Mouse (Mus musculus) MN1 (cell line): ENCODE data around the gene Suco.

Experiments
- DNase-seq: peaks from one replicate; pipeline ENCODE4 v3.0.0-alpha.2; 2016; ENCODE audit warnings: low spot score

The Suco gene

DNA sequence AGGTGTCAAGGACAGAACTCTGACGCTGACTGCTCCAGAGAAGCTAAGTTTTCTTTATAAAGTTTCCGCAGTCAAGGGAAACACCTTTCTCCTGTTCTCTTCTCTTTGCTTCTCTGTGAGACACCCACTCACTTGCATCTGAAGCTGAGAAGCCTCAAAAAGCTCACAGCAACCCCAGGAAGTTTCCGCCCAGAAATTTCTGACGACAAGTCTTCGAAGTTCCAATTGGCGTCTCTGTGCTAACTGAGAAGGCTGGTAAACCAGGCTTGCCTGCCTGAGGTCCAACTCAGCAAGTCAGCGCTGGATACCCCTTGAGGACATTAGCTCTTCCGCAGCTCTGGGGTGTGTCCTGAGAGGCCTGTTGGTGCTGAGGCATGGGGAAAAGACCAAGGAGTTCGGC lies 88.1 kb downstream of the Suco start, which contains the start of gene Fasl:
Gene Fasl (minus strand): TSS at position 157 of the 400 bp plus-strand sequence.
- DNase-seq = no peak

DNA sequence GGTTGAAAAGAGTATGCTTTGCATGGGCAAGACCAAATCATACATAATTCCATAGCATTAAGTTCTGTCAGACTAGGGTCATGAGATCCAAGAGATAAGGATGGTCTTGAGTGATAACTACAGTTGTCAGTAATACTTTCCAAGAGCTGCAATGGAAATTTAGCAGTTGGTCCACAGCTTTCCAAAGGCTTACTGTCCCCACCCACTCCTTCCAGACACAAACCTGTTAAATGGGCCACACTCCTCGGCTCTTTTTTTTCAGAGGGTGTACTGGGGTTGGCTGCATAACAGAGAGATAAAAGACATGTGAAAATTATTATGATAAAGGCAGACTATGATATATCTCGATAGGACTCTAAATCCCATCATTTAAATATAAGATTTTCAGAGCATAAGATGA lies 93.8 kb downstream of the Suco start:
- DNase-seq = no peak

DNA sequence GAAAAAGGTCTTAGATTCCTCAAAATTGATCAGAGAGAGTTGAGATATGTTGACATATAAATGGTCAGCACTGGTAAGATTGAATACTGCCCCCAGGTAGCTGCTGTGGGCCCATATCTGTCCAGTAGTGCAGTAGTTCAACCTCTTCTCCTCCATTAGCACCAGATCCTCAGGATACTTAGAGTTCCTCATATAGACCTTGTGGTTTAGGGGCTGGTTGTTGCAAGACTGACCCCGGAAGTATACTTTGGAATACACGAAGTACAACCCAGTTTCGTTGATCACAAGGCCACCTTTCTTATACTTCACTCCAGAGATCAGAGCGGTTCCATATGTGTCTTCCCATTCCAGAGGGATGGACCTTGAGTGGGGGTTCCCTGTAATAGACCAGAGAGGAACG lies 94.9 kb downstream of the Suco start:
- no peak for DNase-seq

DNA sequence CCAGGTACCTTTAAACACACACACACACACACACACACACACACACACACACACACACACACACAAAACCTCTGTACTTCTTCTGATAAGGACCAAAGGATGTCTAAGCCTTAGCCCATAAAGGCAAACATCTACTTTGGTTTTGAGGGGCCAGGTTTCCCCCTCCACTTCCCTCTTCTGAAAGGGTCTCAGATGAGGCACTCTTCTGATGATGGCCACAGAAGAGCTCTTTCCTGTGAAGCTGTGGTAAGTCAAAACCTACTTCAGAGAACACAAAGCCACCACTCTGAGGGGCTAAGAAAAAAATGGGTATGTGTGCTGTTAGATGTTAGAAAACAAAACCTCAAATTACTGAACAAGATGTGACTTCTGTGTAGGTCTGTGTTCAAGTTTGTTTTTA lies 97.4 kb downstream of the Suco start:
- no peak for DNase-seq

DNA sequence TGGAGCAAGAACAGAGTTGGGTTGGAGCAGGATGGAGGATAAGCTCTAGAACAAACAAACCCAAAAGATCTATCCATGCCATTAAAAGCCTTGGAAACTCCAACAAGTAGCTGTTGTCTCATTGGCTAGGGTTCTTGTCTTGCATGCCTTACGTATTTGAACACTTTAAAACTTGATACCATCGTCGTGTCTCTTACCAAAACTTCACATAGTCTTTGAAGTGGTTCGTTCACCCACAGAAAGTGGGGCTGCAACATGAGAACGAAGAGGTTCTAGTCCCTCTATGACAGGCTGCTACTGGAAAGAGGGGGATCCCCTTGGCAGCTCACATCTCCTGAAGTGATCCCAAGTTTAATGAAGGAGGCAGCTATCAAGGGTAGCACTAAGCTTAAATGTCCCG lies 101.3 kb downstream of the Suco start:
- DNase-seq = no peak

DNA sequence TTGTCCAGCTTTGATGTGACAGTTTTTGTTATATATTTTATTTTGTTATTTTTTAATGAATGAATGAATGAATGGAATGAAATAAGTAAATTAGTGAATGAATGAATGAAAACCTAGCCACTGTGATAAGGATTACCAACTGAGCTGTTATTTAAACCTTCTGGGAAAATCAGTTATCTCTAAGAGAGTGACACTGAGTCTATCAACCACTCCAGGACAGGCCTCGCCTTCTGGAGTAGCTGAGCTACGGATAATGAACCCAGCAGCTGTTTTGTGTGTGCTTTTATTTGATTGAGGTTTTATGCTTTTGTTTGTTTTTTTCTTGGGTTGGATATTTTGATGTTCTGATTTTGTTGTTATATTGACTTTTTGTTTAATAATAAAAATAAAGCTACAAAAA lies 105.2 kb downstream of the Suco start:
- no peak for DNase-seq

DNA sequence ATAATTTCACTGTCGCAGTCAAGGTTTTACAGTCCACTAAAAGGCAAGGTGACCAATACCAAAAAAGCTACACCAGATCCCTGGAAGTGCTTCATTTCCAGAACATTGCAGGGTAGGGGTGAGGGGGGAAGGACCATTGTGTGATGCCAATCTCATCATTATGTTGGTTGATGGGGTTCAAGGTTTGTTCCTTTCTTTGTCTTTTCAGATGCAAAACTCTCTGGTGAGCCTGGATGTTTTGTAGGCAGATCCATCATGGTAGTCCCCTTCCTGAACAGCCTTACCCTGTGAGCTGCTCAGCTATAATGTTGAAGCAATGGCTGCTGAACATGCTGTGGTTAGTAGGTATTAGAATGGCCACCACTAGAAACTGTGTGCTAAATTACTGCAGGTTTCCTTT lies 107.2 kb downstream of the Suco start:
- no peak for DNase-seq

DNA sequence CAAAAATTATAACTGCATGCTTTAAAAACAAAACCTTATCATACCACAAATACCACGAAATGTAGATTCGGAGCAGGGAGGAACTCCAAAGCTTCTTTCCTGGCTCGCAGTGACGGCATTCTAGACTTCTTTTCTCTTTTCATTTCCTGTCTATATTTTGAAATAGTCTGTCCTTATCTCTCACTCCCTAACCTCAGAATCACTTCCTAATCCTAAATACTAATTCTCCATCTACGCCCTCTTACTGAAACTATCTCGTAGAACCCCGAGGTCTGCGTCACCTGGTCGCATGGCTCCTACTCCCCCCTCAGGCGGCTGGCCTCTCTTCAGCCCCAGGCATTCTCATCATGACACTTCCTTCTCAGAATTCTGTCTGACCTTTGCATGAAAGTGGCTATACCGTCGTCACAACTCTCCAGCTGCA lies 109.4 kb downstream of the Suco start:
- no peak for DNase-seq

DNA sequence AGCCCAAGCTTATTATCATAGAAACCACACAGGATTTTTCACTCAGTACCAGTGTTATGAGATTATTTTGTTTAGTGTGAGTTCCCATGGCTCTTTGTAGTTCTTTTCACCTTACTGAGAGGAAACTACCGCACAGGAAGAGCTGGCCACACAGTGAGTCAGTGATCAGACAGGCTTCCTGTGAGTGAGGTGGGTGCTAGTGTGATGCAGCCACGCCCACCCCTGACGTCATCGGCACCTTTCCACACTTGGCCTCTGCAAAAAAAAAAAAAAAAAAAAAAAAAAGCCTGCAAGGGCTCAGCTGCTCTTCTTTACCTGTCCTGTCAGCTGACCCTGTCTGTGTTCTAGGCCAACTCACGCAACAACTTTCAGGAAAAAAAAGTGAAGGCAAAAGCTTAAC lies 109.8 kb downstream of the Suco start:
- no peak for DNase-seq
